Mouse (Mus musculus) lung, adult 2 months (tissue): ENCODE data around the gene Erc2.

Experiments used
- CTCF ChIP-seq: fragments of 200-500 bp; IDR thresholded peaks from 2 replicates; pipeline ENCODE4 v1.5.1; 2011; ENCODE audit warnings: mild to moderate bottlenecking, low read length, control low read depth; ENCODE audit not compliant: insufficient read depth
- POLR2A ChIP-seq: fragments of 200-500 bp; IDR thresholded peaks from 2 replicates; pipeline ENCODE4 v1.6.1; 2011; ENCODE audit warnings: low read depth, mild to moderate bottlenecking, control low read depth, low read length, borderline replicate concordance; ENCODE audit errors: extremely low read depth

DNA sequence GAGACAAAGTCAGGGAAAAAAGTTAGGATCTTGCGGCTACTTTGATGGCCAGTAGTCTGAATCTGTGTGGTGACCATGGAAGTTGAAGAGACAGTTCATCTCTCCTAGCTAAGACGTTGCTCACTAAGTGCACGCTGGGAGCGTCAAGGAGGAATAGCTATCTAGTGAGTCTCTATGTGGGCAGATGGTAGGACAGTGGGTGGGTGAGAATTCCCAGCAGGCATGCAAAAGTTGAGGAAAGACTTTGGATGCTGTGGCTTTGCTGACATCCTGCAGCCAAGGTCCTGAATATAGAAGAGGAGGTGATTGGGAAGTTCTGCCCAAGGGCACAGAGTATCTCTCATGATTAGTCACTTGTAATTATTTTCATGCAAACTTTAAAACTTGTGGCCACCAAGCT lies 162.6 kb downstream of the Erc2 start:
- TF ChIP-seq POLR2A (no peak), CTCF (no peak)
